ENCODE assay signal across 31 mouse cellular contexts in genomic region chr19:10003696-10004095, GRCm38 (mm10).
"Had no signal": no experiment of that assay in that cellular context is flagged by ENCODE, and none has a peak within 500 bp of the region (broad histone marks: within the 10 kb centered on the region; RNA-seq: fewer than 3 reads in every experiment).

No protein-coding gene starts in this region.

- ATAC-seq: liver, embryonic 12.5 days; lung, postnatal 0 days; midbrain, embryonic 13.5 days; midbrain, embryonic 15.5 days; midbrain, embryonic 16.5 days had no signal

- H3K4me2 ChIP-seq: limb, embryonic 12.5 days; limb, embryonic 13.5 days; limb, embryonic 15.5 days; liver, embryonic 11.5 days; liver, embryonic 12.5 days; liver, embryonic 13.5 days; liver, embryonic 15.5 days; lung, embryonic 14.5 days; lung, embryonic 15.5 days; midbrain, embryonic 11.5 days; midbrain, embryonic 12.5 days; midbrain, embryonic 13.5 days; midbrain, embryonic 15.5 days had no signal

- H3K9me3 ChIP-seq: limb, embryonic 13.5 days; limb, embryonic 15.5 days; liver, embryonic 13.5 days; lung, embryonic 15.5 days; midbrain, embryonic 12.5 days; midbrain, embryonic 13.5 days; midbrain, embryonic 15.5 days had no signal

- H3K36me3 ChIP-seq: limb, embryonic 10.5 days; limb, embryonic 12.5 days; limb, embryonic 13.5 days; limb, embryonic 15.5 days; liver, embryonic 12.5 days; liver, embryonic 13.5 days; liver, embryonic 15.5 days; lung, embryonic 15.5 days; midbrain, embryonic 10.5 days; midbrain, embryonic 12.5 days; midbrain, embryonic 13.5 days; midbrain, embryonic 15.5 days had no signal

- DNase-seq: left cerebral cortex, postnatal 4 days; liver; liver, embryonic 13.5 days; liver, postnatal 0 days; lung, adult 18-20 months; lung, adult 2 months; lung, embryonic 14.5 days; lung, postnatal 10 days; lung, postnatal 14 days; lung, postnatal 36 days; lung, postnatal 4 days; midbrain, embryonic 14.5 days had no signal

- H3K4me1 ChIP-seq: limb, embryonic 10.5 days; limb, embryonic 12.5 days; limb, embryonic 13.5 days; limb, embryonic 15.5 days; lung, embryonic 15.5 days; midbrain, embryonic 10.5 days; midbrain, embryonic 12.5 days; midbrain, embryonic 13.5 days; midbrain, embryonic 15.5 days had no signal

- H3K27me3 ChIP-seq: limb, embryonic 12.5 days; limb, embryonic 13.5 days; limb, embryonic 15.5 days; liver, embryonic 13.5 days; liver, embryonic 15.5 days; lung, embryonic 15.5 days; midbrain, embryonic 12.5 days; midbrain, embryonic 13.5 days; midbrain, embryonic 15.5 days had no signal

- H3K27ac ChIP-seq: limb, embryonic 10.5 days; limb, embryonic 12.5 days; limb, embryonic 13.5 days; limb, embryonic 15.5 days; liver, embryonic 12.5 days; liver, embryonic 13.5 days; liver, embryonic 14.5 days; liver, embryonic 15.5 days; lung, embryonic 15.5 days; macrophage; midbrain, embryonic 10.5 days; midbrain, embryonic 12.5 days; midbrain, embryonic 13.5 days; midbrain, embryonic 15.5 days had no signal

- H3K4me3 ChIP-seq: limb, embryonic 10.5 days; limb, embryonic 12.5 days; limb, embryonic 13.5 days; limb, embryonic 15.5 days; liver, embryonic 12.5 days; liver, embryonic 13.5 days; liver, embryonic 15.5 days; lung, embryonic 15.5 days; megakaryocyte, embryonic 14.5 days; midbrain, embryonic 10.5 days; midbrain, embryonic 12.5 days; midbrain, embryonic 13.5 days; midbrain, embryonic 15.5 days; myocyte had no signal

- H3K9ac ChIP-seq: limb, embryonic 12.5 days; limb, embryonic 13.5 days; limb, embryonic 15.5 days; liver, embryonic 12.5 days; liver, embryonic 13.5 days; liver, embryonic 14.5 days; liver, embryonic 15.5 days; liver, postnatal 0 days; lung, embryonic 14.5 days; lung, embryonic 15.5 days; midbrain, embryonic 12.5 days; midbrain, embryonic 13.5 days; midbrain, embryonic 15.5 days had no signal
